Mouse (Mus musculus) heart, embryonic 15.5 days (tissue): ENCODE results near the gene 1810009J06Rik. TPM values are rescaled to one million over a fixed set of nuclear protein-coding genes. Genes with fewer than 3 reads are reported as not detected.
"Not testable (repeated sequence)": the region's sequence is repeated elsewhere in the genome, so short reads cannot be mapped to it uniquely, and the experiment has no call there.

ENCODE experiments used
- ATAC-seq: fragments of 200-750 bp; cut with Nextera tagmentation; replicated peaks from 2 replicates; pipeline ENCODE4 v1.8.0; 2017; ENCODE audit warnings: low read depth, moderate TSS enrichment; ENCODE audit not compliant: insufficient number of reproducible peaks, insufficient read depth, low FRiP score
- H3K27ac ChIP-seq: fragments of 300-500 bp; sonication (generic); 2 replicates; pipeline ENCODE4 v1.5.1; 2015; ENCODE audit warnings: mild to moderate bottlenecking, inconsistent platforms
- H3K27me3 ChIP-seq: fragments of 300-500 bp; sonication (generic); 2 replicates; pipeline ENCODE4 v1.6.1; 2015; ENCODE audit warnings: inconsistent platforms
- H3K36me3 ChIP-seq: fragments of 300-500 bp; sonication (generic); 2 replicates; pipeline ENCODE4 v1.6.1; 2015; ENCODE audit warnings: mild to moderate bottlenecking, inconsistent platforms
- H3K4me1 ChIP-seq: fragments of 300-500 bp; sonication (generic); replicated peaks from 2 replicates; pipeline ENCODE4 v1.6.1; 2015; ENCODE audit warnings: inconsistent platforms
- H3K4me2 ChIP-seq: fragments of 300-500 bp; sonication (generic); 2 replicates; pipeline ENCODE4 v1.6.1; 2015; ENCODE audit warnings: inconsistent platforms, mild to moderate bottlenecking, moderate library complexity
- H3K4me3 ChIP-seq: fragments of 300-500 bp; sonication (generic); 2 replicates; pipeline ENCODE4 v1.5.1; 2015; ENCODE audit warnings: mild to moderate bottlenecking, inconsistent platforms
- H3K9ac ChIP-seq: fragments of 300-500 bp; sonication (generic); 2 replicates; pipeline ENCODE4 v1.6.1; 2015; ENCODE audit warnings: mild to moderate bottlenecking, inconsistent platforms
- H3K9me3 ChIP-seq: fragments of 300-500 bp; sonication (generic); replicated peaks from 2 replicates; pipeline ENCODE4 v1.6.1; 2016; ENCODE audit warnings: inconsistent platforms
- WGBS: fragments of 180-500 bp; shearing (Covaris S2); methylation state at CpG from one replicate; pipeline ENCODE4 v1.1.7; 2015; ENCODE audit warnings: mixed read lengths; 5-methylcytosine and 5-hydroxymethylcytosine counted together
- polyA plus RNA-seq: library from polyadenylated mRNA; unstranded; fragments of >200 nt; fragmentation: Nextera tagmentation; extraction: Ambion mirVana; gene quantifications from 2 replicates; pipeline ENCODE4 v1.2.1, GENCODE M21; 2015

The 1810009J06Rik gene
- 0.29 and 0.65 TPM in 2 replicates for polyA plus RNA-seq

- H3K4me2 ChIP-seq, H3K9me3 ChIP-seq, H3K27ac ChIP-seq, H3K4me3 ChIP-seq, H3K27me3 ChIP-seq, H3K4me1 ChIP-seq, H3K9ac ChIP-seq, H3K36me3 ChIP-seq, ATAC-seq: not testable (repeated sequence)
- WGBS = 77% methylated on average over 2 of the region's 2 CpGs
These were observed at the start of gene 1810009J06Rik for GRCm38 (mm10) chr6:40964454-40964853. 1810009J06Rik (plus strand) TSS chr6:40964754.

- no peak overlapping the region for H3K4me3 ChIP-seq
- H3K9me3 ChIP-seq = no peaks in the 10 kb centered on the region
- no peak overlapping the region for H3K9ac ChIP-seq
- H3K4me1 ChIP-seq = no peaks in the 10 kb centered on the region
- no peak overlapping the region for H3K27ac ChIP-seq
- no peak overlapping the region for H3K4me2 ChIP-seq
- no peaks in the 10 kb centered on the region for H3K27me3 ChIP-seq
- no peak for ATAC-seq
- WGBS = 73% methylated on average over 4 of the region's 4 CpGs
- no peaks in the 10 kb centered on the region for H3K36me3 ChIP-seq
These were observed 44.6 kb upstream of the 1810009J06Rik start for GRCm38 (mm10) chr6:40919954-40920353.

DNA sequence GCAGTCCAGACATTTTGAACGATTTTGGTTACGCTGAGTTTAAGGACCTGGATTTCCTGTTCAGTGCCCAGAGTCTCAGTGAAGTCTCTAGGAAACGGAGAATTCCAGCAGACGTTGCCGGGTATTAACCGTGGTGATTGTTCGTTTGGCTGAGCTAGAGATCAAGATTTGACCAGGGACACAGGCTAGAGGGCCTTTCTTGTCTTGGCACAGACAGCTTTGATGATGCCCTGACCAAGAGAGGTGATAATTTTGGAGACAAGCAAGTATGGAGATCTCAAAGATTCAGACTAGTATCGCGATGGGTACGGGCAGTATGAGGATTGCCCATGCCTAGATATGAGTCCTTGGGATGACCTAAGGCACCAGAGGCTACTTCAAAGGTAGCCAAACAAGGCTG is 24.1 kb upstream of the 1810009J06Rik start, which contains the start of gene 1700074P13Rik:
TSS of gene 1700074P13Rik (minus strand) at position 101 of the 400 bp plus-strand sequence.
- H3K4me3 ChIP-seq = no peak within 1 kb of the TSS
- no peaks in the 10 kb centered on the region for H3K36me3 ChIP-seq
- no peak within 1 kb of the TSS for H3K27ac ChIP-seq
- no peaks in the 10 kb centered on the region for H3K4me1 ChIP-seq
- H3K4me2 ChIP-seq = no peak within 1 kb of the TSS
- H3K27me3 ChIP-seq = no peaks in the 10 kb centered on the region
- no peak for ATAC-seq
- no peak within 1 kb of the TSS for H3K9ac ChIP-seq
- H3K9me3 ChIP-seq = no peaks in the 10 kb centered on the region
- 90% methylated on average over 10 of the region's 10 CpGs for WGBS

- Histone ChIP-seq H3K27me3 (no peaks in the 10 kb centered on the region), H3K4me1 (no peaks in the 10 kb centered on the region), H3K36me3 (no peaks in the 10 kb centered on the region), H3K27ac (no peak within 1 kb of the TSS), H3K9ac (no peak within 1 kb of the TSS), H3K4me2 (no peak within 1 kb of the TSS), H3K4me3 (no peak within 1 kb of the TSS), H3K9me3 (no peaks in the 10 kb centered on the region)
- no peak for ATAC-seq
These were observed 12.8 kb upstream of the 1810009J06Rik start, which contains the start of gene Gm4744 for GRCm38 (mm10) chr6:40951770-40952169. Gm4744 (minus strand) TSS chr6:40951870.

GRCm38 (mm10) chr6:40953716-40954115 is 10.8 kb upstream of the 1810009J06Rik start:
- 48% methylated on average over 2 of the region's 2 CpGs for WGBS
- H3K9me3 ChIP-seq = no peaks in the 10 kb centered on the region
- no peak overlapping the region for H3K4me3 ChIP-seq
- no peak overlapping the region for H3K9ac ChIP-seq
- H3K4me2 ChIP-seq = no peak overlapping the region
- no peaks in the 10 kb centered on the region for H3K27me3 ChIP-seq
- H3K4me1 ChIP-seq = no peaks in the 10 kb centered on the region
- no peak overlapping the region for H3K27ac ChIP-seq
- no peaks in the 10 kb centered on the region for H3K36me3 ChIP-seq
- ATAC-seq = no peak

DNA sequence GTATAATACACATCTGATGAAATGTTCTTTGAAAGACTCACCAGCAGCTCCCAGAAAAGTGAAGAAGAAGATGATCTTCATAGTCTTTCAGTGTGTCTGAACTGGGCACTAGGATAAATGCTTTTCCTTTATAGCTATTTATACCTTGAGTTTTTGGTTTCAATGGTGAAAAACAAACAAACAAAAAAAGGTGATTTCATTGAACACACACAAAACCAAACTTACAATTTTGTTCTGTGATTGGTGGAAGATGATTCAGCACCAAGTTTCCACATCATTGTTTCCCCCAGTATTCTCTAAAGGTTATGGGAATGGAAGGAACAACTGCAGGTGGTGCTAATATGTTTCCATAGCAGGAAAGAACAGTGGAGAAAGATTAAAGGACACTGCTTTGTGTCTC is 34.8 kb downstream of the 1810009J06Rik start, which contains the start of gene Gm2663:
TSS of gene Gm2663 (minus strand) at position 101 of the 400 bp plus-strand sequence.
- not testable (repeated sequence) for H3K4me2 ChIP-seq, H3K9me3 ChIP-seq, H3K27ac ChIP-seq, H3K9ac ChIP-seq, ATAC-seq, H3K27me3 ChIP-seq, H3K36me3 ChIP-seq, H3K4me3 ChIP-seq, H3K4me1 ChIP-seq

GRCm38 (mm10) chr6:41015065-41015464 is 50.5 kb downstream of the 1810009J06Rik start:
- whole genome bisulfite sequencing = 65% methylated on average over 4 of the region's 4 CpGs
- H3K9ac ChIP-seq = no peak overlapping the region

More at GRCm38 (mm10) chr6:41015065-41015464, 50.5 kb downstream of the 1810009J06Rik start:
- no peaks in the 10 kb centered on the region for H3K27me3 ChIP-seq
- no peaks in the 10 kb centered on the region for H3K4me1 ChIP-seq
- no peak overlapping the region for H3K4me2 ChIP-seq
- H3K27ac ChIP-seq = no peak overlapping the region
- no peaks in the 10 kb centered on the region for H3K36me3 ChIP-seq
- no peaks in the 10 kb centered on the region for H3K9me3 ChIP-seq
- no peak for ATAC-seq
- no peak overlapping the region for H3K4me3 ChIP-seq

Other genes with a start within 250 kb of the 1810009J06Rik start
- not detected in 2 replicates for gene Moxd2, start 77.3 kb upstream of the 1810009J06Rik start, polyA plus RNA-seq
- not detected in 2 replicates for gene Prss58, start 64.4 kb upstream of the 1810009J06Rik start, polyA plus RNA-seq
- not detected in 2 replicates for gene 1700074P13Rik, start 24.2 kb upstream of the 1810009J06Rik start, polyA plus RNA-seq
- not detected in 2 replicates for gene Gm4744, start 12.9 kb upstream of the 1810009J06Rik start, polyA plus RNA-seq
- gene Gm2663, start 34.7 kb downstream of the 1810009J06Rik start, polyA plus RNA-seq = 0.34 TPM in 1 of 2 replicates, not detected in the other
- gene 2210010C04Rik, start 70.8 kb downstream of the 1810009J06Rik start, polyA plus RNA-seq = not detected in 2 replicates